ENCODE assay signal across 28 mouse cellular contexts in genomic region chr8:35983083-35983482, GRCm38 (mm10).
DNase-seq lines count a peak whose midpoint lies in the region; ATAC-seq and TF ChIP-seq lines count a peak whose summit lies in the region.
"Had no signal": no experiment of that assay in that cellular context is flagged by ENCODE, and none has a peak within 500 bp of the region (broad histone marks: within the 10 kb centered on the region; RNA-seq: fewer than 3 reads in every experiment).

No protein-coding gene starts in this region.

- TF ChIP-seq POLR2A in brain, embryonic 14.5 days (IDR thresholded peaks at IDR 0.05; ENCODE audit: borderline replicate concordance, extremely low read depth, insufficient read depth, insufficient read length, poor library complexity, severe bottlenecking), result no peak

- ATAC-seq in forebrain, embryonic 14.5 days, result no peak
- ATAC-seq in forebrain, embryonic 16.5 days, result no peak
- no peak for ATAC-seq in midbrain, embryonic 14.5 days (ENCODE audit: low FRiP score, low TSS enrichment)
- no peak for ATAC-seq in midbrain, embryonic 13.5 days
- ATAC-seq: activated CD4-positive, CD25-positive, alpha-beta regulatory T cell, adult 4 months; CD4-positive, CD25-positive, alpha-beta regulatory T cell, adult 4 months; forebrain, embryonic 13.5 days; Patski had no signal

- no peak overlapping the region for H3K27ac ChIP-seq in forebrain, embryonic 14.5 days (ENCODE audit: low read depth, low read length)
- H3K27ac ChIP-seq in forebrain, embryonic 16.5 days (ENCODE audit: low read length), result no peak overlapping the region
- H3K27ac ChIP-seq in midbrain, embryonic 14.5 days (replicated peaks; ENCODE audit: low read depth, low read length), result no peak overlapping the region
- H3K27ac ChIP-seq in midbrain, embryonic 13.5 days, result no peak overlapping the region
- H3K27ac ChIP-seq: embryonic facial prominence, embryonic 13.5 days; embryonic facial prominence, embryonic 15.5 days; forebrain, embryonic 10.5 days; forebrain, embryonic 13.5 days had no signal

- H3K4me1 ChIP-seq in forebrain, embryonic 14.5 days (ENCODE audit: control insufficient read depth, insufficient read depth, low read length), result peaks cover 6% of the 10 kb centered on the region
- peaks cover 16% of the 10 kb centered on the region for H3K4me1 ChIP-seq in forebrain, embryonic 16.5 days (replicated peaks; ENCODE audit: control insufficient read depth, insufficient read depth, low read length)
- peaks cover 9% of the 10 kb centered on the region; the same call in 1 of the 2 replicates for H3K4me1 ChIP-seq in midbrain, embryonic 14.5 days (ENCODE audit: control insufficient read depth, insufficient read depth, low read length)
- H3K4me1 ChIP-seq in midbrain, embryonic 13.5 days (replicated peaks), result peaks cover 25% of the 10 kb centered on the region; the same call in 1 of the 2 replicates

- intact Hi-C loops in heart, postnatal 25 days (cut with DNase I), result loop anchor here (5.0 kb wide), 1 partner anchor 51 kb away; no protein-coding TSS in a partner anchor

- no peak overlapping the region for H3K4me3 ChIP-seq in forebrain, embryonic 14.5 days (ENCODE audit: low read depth, low read length)
- no peak overlapping the region for H3K4me3 ChIP-seq in forebrain, embryonic 16.5 days (replicated peaks; ENCODE audit: low read length)
- H3K4me3 ChIP-seq in midbrain, embryonic 14.5 days (replicated peaks; ENCODE audit: low read depth, low read length), result no peak overlapping the region
- no peak overlapping the region for H3K4me3 ChIP-seq in midbrain, embryonic 13.5 days (replicated peaks)
- H3K4me3 ChIP-seq: embryonic facial prominence, embryonic 13.5 days; embryonic facial prominence, embryonic 15.5 days; erythroblast, embryonic 14.5 days; forebrain, embryonic 10.5 days; forebrain, embryonic 13.5 days had no signal

- no peaks in the 10 kb centered on the region for H3K9me3 ChIP-seq in forebrain, embryonic 14.5 days (replicated peaks; ENCODE audit: control insufficient read depth, low read length)
- no peaks in the 10 kb centered on the region for H3K9me3 ChIP-seq in forebrain, embryonic 16.5 days (ENCODE audit: control insufficient read depth, low read length)
- H3K9me3 ChIP-seq in midbrain, embryonic 14.5 days (ENCODE audit: control insufficient read depth, low read length), result no peaks in the 10 kb centered on the region
- H3K9me3 ChIP-seq in midbrain, embryonic 13.5 days, result no peaks in the 10 kb centered on the region
- H3K9me3 ChIP-seq: embryonic facial prominence, embryonic 13.5 days; embryonic facial prominence, embryonic 15.5 days; forebrain, embryonic 10.5 days; forebrain, embryonic 13.5 days; G1E had no signal

- no peak for TF ChIP-seq CTCF in brain, embryonic 14.5 days (IDR thresholded peaks at IDR 0.05; ENCODE audit: borderline replicate concordance, extremely low read depth, insufficient read depth, insufficient read length)

- no peak overlapping the region for H3K4me2 ChIP-seq in forebrain, embryonic 14.5 days (ENCODE audit: low read length)
- no peak overlapping the region for H3K4me2 ChIP-seq in forebrain, embryonic 16.5 days (ENCODE audit: low read length)
- H3K4me2 ChIP-seq in midbrain, embryonic 14.5 days (ENCODE audit: low read length), result no peak overlapping the region
- no peak overlapping the region for H3K4me2 ChIP-seq in midbrain, embryonic 13.5 days (replicated peaks)
- H3K4me2 ChIP-seq: embryonic facial prominence, embryonic 13.5 days; embryonic facial prominence, embryonic 15.5 days; forebrain, embryonic 13.5 days had no signal

- no peaks in the 10 kb centered on the region for H3K27me3 ChIP-seq in forebrain, embryonic 14.5 days (replicated peaks; ENCODE audit: control insufficient read depth, insufficient read depth, low read length)
- H3K27me3 ChIP-seq in forebrain, embryonic 16.5 days (replicated peaks; ENCODE audit: control insufficient read depth, insufficient read depth, low read length), result no peaks in the 10 kb centered on the region
- no peaks in the 10 kb centered on the region for H3K27me3 ChIP-seq in midbrain, embryonic 14.5 days (ENCODE audit: control insufficient read depth, insufficient read depth, low read length)
- no peaks in the 10 kb centered on the region for H3K27me3 ChIP-seq in midbrain, embryonic 13.5 days
- H3K27me3 ChIP-seq: CH12.LX; embryonic facial prominence, embryonic 13.5 days; embryonic facial prominence, embryonic 15.5 days; forebrain, embryonic 13.5 days; Patski had no signal

- DNase-seq in forebrain, embryonic 14.5 days (ENCODE audit: low spot score), result peak; percentile 52
- DNase-seq in heart, adult 11 months, result peak; percentile 14
- no peak for DNase-seq in heart, postnatal 25 days (ENCODE audit: low spot score)
- peak; percentile 58 for DNase-seq in midbrain, embryonic 14.5 days
- DNase-seq in brain, embryonic 14.5 days (ENCODE audit: low read depth), result peak; percentile 66
- DNase-seq: adrenal gland, adult 8-10 months; adrenal gland, postnatal 14 days; adrenal gland, postnatal 36 days; B cell, adult 2 months; cerebellum, adult 11 months; cerebellum, adult 18-20 months; cerebellum, adult 8-10 months; cerebellum, adult 9-11 months; cerebellum, postnatal 14 days; cerebellum, postnatal 36 days; embryo, embryonic 11 days had no signal

- H3K36me3 ChIP-seq in forebrain, embryonic 14.5 days (ENCODE audit: control insufficient read depth, insufficient read depth, low read length), result no peaks in the 10 kb centered on the region
- H3K36me3 ChIP-seq in forebrain, embryonic 16.5 days (ENCODE audit: control insufficient read depth, insufficient read depth), result no peaks in the 10 kb centered on the region
- no peaks in the 10 kb centered on the region for H3K36me3 ChIP-seq in midbrain, embryonic 14.5 days (ENCODE audit: control insufficient read depth, insufficient read depth, low read length)
- no peaks in the 10 kb centered on the region for H3K36me3 ChIP-seq in midbrain, embryonic 13.5 days
- H3K36me3 ChIP-seq: embryonic facial prominence, embryonic 13.5 days; embryonic facial prominence, embryonic 15.5 days; forebrain, embryonic 10.5 days; G1E had no signal

- 41% methylated on average over 2 of the region's 2 CpGs for WGBS in forebrain, embryonic 14.5 days
- WGBS in forebrain, embryonic 16.5 days, result 37% methylated on average over 2 of the region's 2 CpGs
- 42% methylated on average over 2 of the region's 2 CpGs for WGBS in midbrain, embryonic 14.5 days
- WGBS in midbrain, embryonic 13.5 days, result 52% methylated on average over 2 of the region's 2 CpGs

- H3K9ac ChIP-seq in forebrain, embryonic 14.5 days (ENCODE audit: low read length), result no peak overlapping the region
- no peak overlapping the region for H3K9ac ChIP-seq in forebrain, embryonic 16.5 days (replicated peaks; ENCODE audit: low read depth, low read length)
- no peak overlapping the region for H3K9ac ChIP-seq in midbrain, embryonic 14.5 days (replicated peaks; ENCODE audit: low read length)
- no peak overlapping the region for H3K9ac ChIP-seq in midbrain, embryonic 13.5 days (replicated peaks)
- H3K9ac ChIP-seq: embryonic facial prominence, embryonic 13.5 days; embryonic facial prominence, embryonic 15.5 days; forebrain, embryonic 13.5 days had no signal
